Mouse (Mus musculus) right cerebral cortex, postnatal 10 days (tissue): ENCODE results near the gene Gm3182.
"Not testable (repeated sequence)": the region's sequence is repeated elsewhere in the genome, so short reads cannot be mapped to it uniquely, and the experiment has no call there.

Experiments used
- DNase-seq, 2 experiments: peaks; one replicate each; pipeline ENCODE4 v3.0.0; 2021; ENCODE audit warnings: low spot score in 2 of 2

The Gm3182 gene

GRCm38 (mm10) chr14:4481445-4481844 is at the start of gene Gm3182:
Gm3182 (plus strand) TSS chr14:4481745.
- DNase-seq = not testable (repeated sequence)

GRCm38 (mm10) chr14:4499425-4499824 is 17.9 kb downstream of the Gm3182 start:
- not testable (repeated sequence) for DNase-seq
